Mouse (Mus musculus) lung, postnatal 36 days (tissue): Measurements from ENCODE around the gene Babam1.
"Not testable (repeated sequence)": the region's sequence is repeated elsewhere in the genome, so short reads cannot be mapped to it uniquely, and the experiment has no call there.

Experiments used
- DNase-seq: peaks from one replicate; pipeline ENCODE4 v3.0.0; 2022; ENCODE audit warnings: mixed read lengths

The Babam1 gene

GRCm38 (mm10) chr8:71408231-71408630, 11.6 kb downstream of the Babam1 start:
- no peak for DNase-seq

GRCm38 (mm10) chr8:71411535-71412273, 15.0 kb downstream of the Babam1 start:
- no peak for DNase-seq

- no peak for DNase-seq
These were observed 25.5 kb downstream of the Babam1 start for GRCm38 (mm10) chr8:71422121-71422520.

DNA sequence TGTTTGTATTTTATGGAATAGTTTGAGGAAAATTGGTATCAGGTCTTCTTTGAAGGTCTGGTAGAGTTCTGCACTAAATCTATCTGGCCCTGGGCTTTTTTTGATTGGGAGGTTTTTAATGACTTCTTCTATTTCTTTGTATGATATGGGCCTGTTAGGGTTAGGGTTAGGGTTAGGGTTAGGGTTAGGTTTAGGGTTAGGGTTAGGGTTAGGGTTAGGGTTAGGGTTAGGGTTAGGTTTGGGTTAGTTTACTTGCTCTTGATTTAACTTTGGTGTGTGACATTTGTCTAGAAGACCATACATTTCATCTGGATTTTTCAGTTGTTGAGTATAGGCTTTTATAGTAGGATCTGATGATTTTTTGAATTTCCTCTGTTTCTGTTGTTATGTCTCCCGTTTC, 36.3 kb downstream of the Babam1 start:
- DNase-seq: not testable (repeated sequence)

DNA sequence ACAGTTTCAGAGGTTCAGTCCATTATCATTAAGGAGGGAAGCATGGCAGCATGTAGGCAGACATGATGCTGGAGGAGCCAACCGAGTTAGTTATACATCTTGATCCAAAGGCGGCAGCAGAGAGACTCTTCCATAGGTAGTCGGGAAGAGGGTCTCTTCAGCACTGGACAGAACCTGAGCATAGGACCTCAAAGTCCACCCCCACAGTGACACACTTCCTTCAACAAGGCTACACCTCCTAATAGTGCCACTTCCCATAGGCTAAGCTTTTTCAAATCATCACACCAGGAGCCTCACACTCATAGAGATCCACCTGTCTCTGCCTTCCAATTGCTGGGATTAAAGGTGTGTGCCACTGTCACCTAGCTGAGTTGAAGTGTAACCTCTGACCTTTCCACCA, 40.4 kb downstream of the Babam1 start:
- DNase-seq: no peak

DNA sequence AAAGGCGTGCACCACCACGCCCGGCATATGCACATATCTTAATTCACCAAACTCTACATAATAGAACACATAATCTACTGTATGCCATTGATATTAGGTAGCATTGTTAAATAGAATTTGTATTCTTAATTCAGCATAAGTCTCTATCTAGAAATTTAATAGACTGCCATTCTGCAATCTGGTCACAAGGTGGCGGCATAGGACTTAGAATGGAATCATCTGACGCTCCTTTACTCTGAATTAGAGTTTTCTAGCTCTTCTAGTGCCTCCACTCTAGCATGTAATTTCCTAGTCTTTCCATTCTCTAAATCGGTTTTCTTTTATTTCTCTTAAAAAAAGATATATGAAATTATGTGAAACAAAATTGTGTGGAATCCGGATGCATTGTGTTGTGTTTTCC, 44.7 kb downstream of the Babam1 start:
- peak; percentile 69 for DNase-seq

DNA sequence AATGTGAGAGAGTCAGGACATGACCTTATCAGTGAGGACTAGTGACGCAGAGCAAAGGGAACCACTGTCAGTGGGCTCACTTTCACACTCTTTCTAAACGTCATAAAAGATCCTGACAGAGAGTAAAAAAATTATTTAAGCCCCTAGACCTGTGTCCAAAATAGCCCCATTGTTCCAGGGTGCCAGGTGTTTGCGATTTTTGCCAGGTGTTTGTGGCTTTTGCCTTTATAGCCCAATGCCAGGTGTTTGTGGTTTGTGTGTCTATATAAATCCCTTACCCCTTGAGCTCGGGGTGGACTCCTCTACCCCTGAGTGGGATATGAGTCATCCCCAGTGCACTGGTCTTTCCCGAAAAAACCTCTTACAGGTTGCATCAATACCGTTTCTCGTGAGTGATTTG, 48.4 kb downstream of the Babam1 start:
- no peak for DNase-seq

DNA sequence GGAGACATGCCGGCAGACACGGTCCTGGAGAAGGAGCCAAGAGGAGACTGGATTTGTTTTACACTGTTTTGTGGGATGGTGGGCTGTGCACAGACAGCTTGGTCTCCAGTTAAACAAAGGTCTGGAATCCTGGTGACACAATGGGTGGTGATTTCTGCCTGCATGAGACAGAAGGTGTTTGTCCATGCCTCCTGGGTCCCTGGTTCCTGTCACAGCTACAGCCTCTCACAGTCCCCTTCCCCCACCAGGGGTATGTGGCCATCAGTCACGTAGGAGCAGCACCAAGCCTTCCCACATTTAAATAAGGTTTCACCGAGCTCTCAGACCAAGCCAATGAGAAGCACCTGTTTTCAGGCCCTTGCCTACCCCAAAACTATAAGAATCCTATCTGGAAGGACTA, 54.7 kb downstream of the Babam1 start:
- no peak for DNase-seq

DNA sequence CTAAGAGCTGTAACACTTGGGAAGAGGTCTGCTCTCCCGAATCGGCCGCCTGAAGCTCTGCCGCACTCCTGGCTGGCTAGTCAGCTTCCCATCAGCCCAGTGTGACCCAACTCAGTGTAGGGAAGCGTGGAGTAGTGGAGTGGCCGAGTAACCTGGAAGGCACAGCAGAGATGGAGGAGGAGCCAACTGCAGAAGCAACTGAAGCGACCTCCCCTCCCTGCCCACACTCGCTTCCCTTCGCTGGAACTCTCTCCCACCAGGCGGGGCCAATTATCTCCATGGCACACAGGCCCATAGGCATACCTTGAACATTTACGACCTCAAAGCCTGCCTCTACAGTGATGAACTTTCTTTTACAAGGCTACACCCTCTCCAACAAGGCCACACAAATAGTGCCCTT, 55.1 kb downstream of the Babam1 start:
- DNase-seq: no peak

DNA sequence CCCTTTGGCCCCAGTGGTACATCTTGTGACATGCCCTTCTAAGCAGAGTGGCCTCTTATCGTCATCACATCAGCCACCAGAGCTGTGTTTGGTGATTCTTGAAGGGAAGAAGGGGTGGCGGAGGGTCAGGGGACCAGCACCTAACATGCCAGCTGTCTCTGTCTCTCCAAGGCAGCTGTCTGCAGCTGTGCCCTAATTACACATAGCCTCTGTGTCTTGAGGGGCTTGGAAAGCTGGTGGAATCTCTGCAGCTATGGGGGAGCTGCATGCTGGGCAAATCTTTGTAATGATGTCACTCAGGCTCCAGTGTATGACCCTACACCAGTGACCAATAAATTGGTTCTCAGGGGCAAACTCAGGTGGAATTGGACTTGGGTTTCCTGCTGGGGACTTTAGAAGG, 56.0 kb downstream of the Babam1 start:
- no peak for DNase-seq
